Mouse (Mus musculus): ENCODE measurements around the gene Mrpl57.
"Not testable (repeated sequence)": the region's sequence is repeated elsewhere in the genome, so short reads cannot be mapped to it uniquely, and the experiment has no call there.

Gene Mrpl57

GRCm38 (mm10) chr14:57825788-57826751 is at the start of gene Mrpl57, which contains the start of gene Ska3:
Gene Mrpl57, plus strand, starts transcription at chr14:57826234.
Gene Ska3, minus strand, starts transcription at chr14:57826185.
- DNase-seq (ENCODE audit: low spot score) = peak; percentile 92

GRCm38 (mm10) chr14:57787406-57787805 is 38.6 kb upstream of the Mrpl57 start:
- DNase-seq (ENCODE audit: low spot score) = no peak

GRCm38 (mm10) chr14:57789311-57789710 is 36.7 kb upstream of the Mrpl57 start:
- DNase-seq (ENCODE audit: low spot score) = no peak

DNA sequence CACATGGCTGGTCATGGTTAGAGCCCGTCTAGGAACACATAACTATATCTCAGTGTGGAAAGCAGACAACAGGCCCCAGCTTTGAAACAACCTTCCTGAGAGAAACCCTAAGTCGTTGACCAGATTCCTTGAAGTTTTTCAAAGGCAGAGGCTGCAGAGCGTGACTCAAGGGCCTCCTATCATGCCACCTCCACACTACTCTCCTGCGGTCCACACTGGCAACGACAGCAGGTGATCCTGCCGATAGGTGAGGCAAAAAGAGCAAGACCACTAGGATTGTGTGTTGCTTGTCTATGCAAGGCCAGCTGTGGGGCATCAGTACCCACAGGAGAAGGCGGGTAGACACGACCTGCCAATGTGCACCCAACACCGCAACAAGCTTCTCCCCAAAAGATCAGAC is 36.3 kb upstream of the Mrpl57 start:
- DNase-seq (ENCODE audit: low spot score) = no peak

DNA sequence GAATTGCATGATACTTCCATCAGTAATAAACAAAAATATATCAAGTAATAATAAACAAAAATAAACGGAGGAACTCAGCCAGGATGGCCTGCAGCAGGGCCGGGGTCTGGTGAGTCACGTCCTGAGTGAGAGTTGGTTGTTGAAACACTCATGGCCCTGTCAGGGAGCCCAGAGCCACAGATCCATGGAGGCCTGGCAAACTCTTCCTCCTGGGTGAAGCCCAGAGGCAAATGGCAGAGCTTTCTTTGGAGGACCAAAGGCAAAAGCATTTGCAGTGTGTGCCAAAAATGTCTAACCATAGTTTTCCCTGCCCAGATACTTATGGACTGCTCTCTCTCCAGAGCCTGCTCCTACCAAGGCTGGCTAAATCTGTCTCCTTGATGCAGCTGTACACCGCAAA is 34.9 kb upstream of the Mrpl57 start:
- DNase-seq (ENCODE audit: low spot score) = no peak

- no peak for DNase-seq (ENCODE audit: low spot score)
Measured at GRCm38 (mm10) chr14:57797551-57797950, 28.5 kb upstream of the Mrpl57 start.

- peak; percentile 96 for DNase-seq (ENCODE audit: low spot score)
Measured at GRCm38 (mm10) chr14:57797991-57798931, 27.8 kb upstream of the Mrpl57 start, which contains the start of gene Sap18. Gene Sap18, plus strand, starts transcription at chr14:57798180.

DNA sequence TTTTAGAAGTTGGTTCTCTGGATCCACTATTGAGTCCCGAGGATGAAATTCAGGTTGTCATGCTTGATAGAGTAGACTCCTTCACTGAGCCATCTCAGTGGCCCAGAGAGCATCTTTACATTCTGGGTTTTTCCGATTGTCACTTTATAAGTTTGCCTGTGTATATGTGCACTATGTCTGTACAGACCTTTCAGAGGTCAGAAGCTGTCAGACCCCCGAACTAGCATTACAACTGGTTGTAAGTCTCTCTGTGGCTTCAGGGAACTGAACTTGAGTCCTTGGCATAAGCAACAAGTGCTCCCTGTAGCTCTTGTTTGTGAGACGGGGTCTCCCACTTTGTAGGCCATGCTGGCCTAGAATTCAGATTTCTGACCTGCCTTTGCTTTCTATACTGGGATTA is 22.3 kb upstream of the Mrpl57 start:
- DNase-seq (ENCODE audit: low spot score) = no peak

DNA sequence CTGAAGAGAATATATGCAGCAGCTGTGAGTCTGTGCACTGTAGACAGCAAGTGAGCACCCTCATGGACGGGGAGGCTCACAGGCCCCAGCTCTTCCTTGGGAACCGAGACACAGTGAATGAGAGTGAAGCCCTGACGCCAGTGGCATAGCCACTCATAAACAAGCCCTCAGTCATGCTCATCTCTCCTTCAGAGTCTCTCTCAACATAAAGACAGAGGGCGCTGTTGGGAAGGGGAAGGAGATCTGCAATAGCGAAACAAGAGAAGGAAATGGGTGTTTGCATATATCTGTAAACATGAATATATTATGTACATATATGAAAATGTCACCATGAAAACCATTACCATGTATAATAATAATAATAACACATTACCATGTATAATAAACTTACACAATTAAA is 17.5 kb upstream of the Mrpl57 start:
- peak; percentile 7 for DNase-seq (ENCODE audit: low spot score)

DNA sequence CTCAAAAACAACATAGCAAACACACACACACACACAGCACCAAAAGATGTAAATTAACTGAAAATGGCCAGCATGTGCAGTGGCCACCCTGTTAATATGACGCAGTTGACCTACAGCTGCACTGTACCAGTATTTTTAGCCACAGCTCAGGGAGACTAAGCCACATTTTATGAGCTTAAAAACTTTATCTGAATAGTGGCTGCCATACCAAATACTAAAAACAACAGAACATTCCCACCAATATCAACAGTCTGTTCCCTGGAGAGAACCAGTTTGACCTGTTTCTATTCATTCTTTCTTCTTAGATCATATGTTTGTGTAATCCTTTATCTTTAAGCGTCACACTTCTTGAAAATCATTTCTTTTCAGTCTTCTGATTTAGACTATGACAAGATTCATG is 15.1 kb upstream of the Mrpl57 start:
- DNase-seq (ENCODE audit: low spot score) = no peak

- DNase-seq (ENCODE audit: low spot score) = no peak
Measured at GRCm38 (mm10) chr14:57811844-57812243, 14.2 kb upstream of the Mrpl57 start.

DNA sequence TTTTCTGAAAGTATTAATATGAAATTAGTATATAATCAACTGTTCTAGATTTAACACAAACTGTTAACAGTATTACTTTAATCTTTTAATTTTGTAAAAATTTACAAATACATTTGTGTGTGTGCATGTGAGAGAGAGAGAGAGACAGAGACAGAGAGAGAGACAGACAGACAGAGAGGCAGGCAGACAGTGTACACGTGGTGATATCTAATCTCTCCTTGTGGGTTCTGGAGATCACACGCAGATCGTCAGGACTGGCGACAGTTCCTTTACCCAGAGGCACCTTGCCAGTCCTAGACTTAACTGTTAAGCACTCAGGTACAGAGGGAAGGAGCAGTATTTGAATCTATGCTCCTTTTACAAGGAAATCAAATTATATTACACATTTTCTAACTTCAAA is 5.2 kb upstream of the Mrpl57 start:
- DNase-seq (ENCODE audit: low spot score) = no peak

DNA sequence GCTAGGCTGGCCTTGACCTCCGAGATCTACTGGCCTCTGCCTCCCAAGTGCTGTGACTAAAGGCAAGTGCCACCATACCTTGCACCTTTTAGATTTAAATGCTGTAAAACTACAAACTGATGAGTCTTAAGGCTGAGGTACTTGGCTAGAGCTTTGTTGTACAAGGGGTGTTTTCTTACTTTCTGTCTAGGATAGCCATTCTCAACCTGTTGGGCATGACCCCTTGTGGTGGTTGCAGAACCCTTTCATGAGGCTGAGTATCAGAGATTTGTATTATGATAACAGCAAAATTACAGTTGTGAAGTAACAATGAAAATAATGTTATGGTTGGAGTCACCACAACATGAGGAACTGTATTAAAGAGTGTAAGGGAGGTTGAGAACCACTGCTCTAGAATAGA is 1.2 kb downstream of the Mrpl57 start:
- DNase-seq (ENCODE audit: low spot score) = no peak

- no peak for DNase-seq (ENCODE audit: low spot score)
Measured at GRCm38 (mm10) chr14:57833526-57833925, 7.5 kb downstream of the Mrpl57 start.

GRCm38 (mm10) chr14:57835157-57835556 is 9.1 kb downstream of the Mrpl57 start:
- no peak for DNase-seq (ENCODE audit: low spot score)

DNA sequence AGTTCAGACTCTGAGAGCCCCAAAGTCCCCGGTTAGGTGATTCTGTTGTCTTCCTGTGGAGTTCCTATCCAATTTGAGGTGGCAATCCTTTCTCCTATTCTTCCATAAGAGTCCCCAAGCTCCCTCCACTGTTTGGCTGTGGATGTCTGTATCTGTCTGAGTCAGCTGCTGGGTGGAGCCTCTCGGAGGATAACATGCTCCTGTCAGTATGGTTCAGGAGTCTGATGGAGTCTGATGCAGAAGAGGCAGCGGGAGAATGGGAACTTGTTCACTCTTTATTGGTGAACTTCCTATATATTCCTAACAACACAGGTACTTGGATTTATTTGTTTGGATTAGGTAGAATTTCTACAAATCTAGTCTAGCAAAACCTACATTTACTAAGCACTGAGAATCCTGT is 18.5 kb downstream of the Mrpl57 start:
- no peak for DNase-seq (ENCODE audit: low spot score)

DNA sequence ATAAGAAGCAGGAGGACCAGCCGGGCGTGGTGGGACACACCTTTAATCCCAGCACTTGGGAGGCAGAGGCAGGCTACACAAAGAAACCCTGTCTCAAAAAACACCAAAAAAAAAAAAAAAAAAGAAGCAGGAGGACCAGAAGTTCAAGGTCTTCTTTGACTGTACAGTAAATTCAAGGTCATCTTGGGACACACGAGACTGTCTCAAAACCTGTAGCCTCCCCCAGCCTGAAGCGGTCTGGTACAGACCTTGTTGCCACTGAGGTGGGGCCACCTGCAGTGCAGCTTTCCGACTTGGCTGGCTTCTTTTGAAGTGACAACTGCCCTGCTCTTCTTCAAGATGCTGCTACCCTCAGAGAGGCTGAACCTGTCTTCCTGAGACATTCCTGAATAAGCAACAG is 22.0 kb downstream of the Mrpl57 start:
- not testable (repeated sequence) for DNase-seq (ENCODE audit: low spot score)

GRCm38 (mm10) chr14:57848646-57849045 is 22.6 kb downstream of the Mrpl57 start:
- DNase-seq (ENCODE audit: low spot score) = no peak

DNA sequence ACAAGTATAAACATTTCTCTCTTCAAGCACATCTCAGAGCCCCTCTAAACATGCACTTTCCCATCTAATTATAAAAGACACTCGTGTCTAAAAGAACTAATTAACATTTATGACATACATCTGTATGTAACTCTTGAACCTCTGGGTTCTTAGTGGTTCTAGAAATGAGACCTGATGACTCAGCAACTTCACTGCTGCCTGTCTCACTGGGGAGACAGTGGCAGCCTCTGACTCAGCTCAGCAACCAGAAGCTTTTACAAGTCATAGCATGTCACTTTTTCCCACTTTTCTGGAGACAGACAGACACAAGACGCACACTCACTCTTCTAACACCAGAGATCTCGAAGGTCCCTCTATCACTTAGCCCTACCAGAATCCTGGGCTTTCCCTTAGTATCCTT is 24.3 kb downstream of the Mrpl57 start:
- DNase-seq (ENCODE audit: low spot score) = no peak

DNA sequence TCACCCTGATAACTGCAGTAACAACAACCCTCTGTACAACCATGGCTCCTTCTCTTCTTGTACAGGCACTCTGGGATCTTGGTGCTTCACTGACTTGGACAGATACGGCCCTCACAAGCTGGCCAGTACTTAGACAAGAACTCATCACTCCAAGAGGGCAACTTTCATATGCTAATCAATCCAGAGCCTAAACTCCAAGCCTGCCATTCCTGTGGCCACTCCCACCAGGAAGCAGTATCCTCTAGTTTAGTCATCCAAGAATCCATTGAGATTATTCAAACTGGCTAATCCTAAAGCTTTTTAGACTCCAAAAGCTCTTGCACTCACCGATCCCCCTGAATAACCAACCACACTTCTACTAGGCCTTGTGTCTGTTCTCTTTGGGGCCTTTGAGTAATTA is 26.9 kb downstream of the Mrpl57 start:
- no peak for DNase-seq (ENCODE audit: low spot score)

- not testable (repeated sequence) for DNase-seq (ENCODE audit: low spot score)
Measured at GRCm38 (mm10) chr14:57856037-57856436, 30.0 kb downstream of the Mrpl57 start.

- no peak for DNase-seq (ENCODE audit: low spot score)
Measured at GRCm38 (mm10) chr14:57858601-57859000, 32.6 kb downstream of the Mrpl57 start.

- no peak for DNase-seq (ENCODE audit: low spot score)
Measured at GRCm38 (mm10) chr14:57859520-57859919, 33.5 kb downstream of the Mrpl57 start.

Measured in spleen, adult 12 weeks (tissue).